Mouse (Mus musculus) midbrain, postnatal 0 days (tissue): ENCODE results near the gene Tmem132e. TPM values are rescaled to one million over a fixed set of nuclear protein-coding genes. Genes with fewer than 3 reads are reported as not detected.

ENCODE experiments used
- ATAC-seq: fragments of 200-750 bp; cut with Nextera tagmentation; 2 replicates; pipeline ENCODE4 v1.8.0; 2017; ENCODE audit warnings: moderate number of reproducible peaks, mild to moderate bottlenecking, moderate TSS enrichment, moderate library complexity; ENCODE audit not compliant: low FRiP score
- DNase-seq: peaks from one replicate; pipeline ENCODE4 v3.0.0-alpha.2; 2015; ENCODE audit warnings: low spot score
- H3K27ac ChIP-seq: fragments of 300-500 bp; sonication (generic); 2 replicates; pipeline ENCODE4 v1.5.1; 2014; ENCODE audit warnings: low read depth, mild to moderate bottlenecking, low read length, mixed read lengths
- H3K27me3 ChIP-seq: fragments of 300-500 bp; sonication (generic); 2 replicates; pipeline ENCODE4 v1.6.1; 2014; ENCODE audit warnings: low read length, control low read depth, mixed read lengths; ENCODE audit not compliant: insufficient read depth
- H3K36me3 ChIP-seq: fragments of 300-500 bp; sonication (generic); 2 replicates; pipeline ENCODE4 v1.6.1; 2014; ENCODE audit warnings: low read length, control low read depth, mixed read lengths; ENCODE audit not compliant: insufficient read depth
- H3K4me1 ChIP-seq: fragments of 300-500 bp; sonication (generic); 2 replicates; pipeline ENCODE4 v1.6.1; 2014; ENCODE audit warnings: mild to moderate bottlenecking, control low read depth, antibody characterized with exemption, low read length, mixed read lengths; ENCODE audit not compliant: insufficient read depth
- H3K4me2 ChIP-seq: fragments of 300-500 bp; sonication (generic); 2 replicates; pipeline ENCODE4 v1.6.1; 2014; ENCODE audit warnings: low read depth, mild to moderate bottlenecking, low read length, mixed read lengths; ENCODE audit not compliant: poor library complexity, severe bottlenecking
- H3K4me3 ChIP-seq: fragments of 300-500 bp; sonication (generic); 2 replicates; pipeline ENCODE4 v1.5.1; 2014; ENCODE audit warnings: low read depth, mild to moderate bottlenecking, low read length, moderate library complexity
- H3K9ac ChIP-seq: fragments of 300-500 bp; sonication (generic); replicated peaks from 2 replicates; pipeline ENCODE4 v1.6.1; 2014; ENCODE audit warnings: mild to moderate bottlenecking, low read length, moderate library complexity, mixed read lengths; ENCODE audit not compliant: poor library complexity, severe bottlenecking
- H3K9me3 ChIP-seq: fragments of 300-500 bp; sonication (generic); 2 replicates; pipeline ENCODE4 v1.6.1; 2016; ENCODE audit warnings: low read length, control low read depth
- CTCF ChIP-seq: IDR thresholded peaks from 2 replicates; pipeline ENCODE4 v1.5.1; 2016; ENCODE audit warnings: antibody characterized with exemption, mild to moderate bottlenecking
- WGBS: fragments of 180-500 bp; shearing (Covaris S2); extraction: QIAGEN DNeasy Blood & Tissue Kit; methylation state at CpG from one replicate; pipeline ENCODE4 v1.1.7; 2014; 5-methylcytosine and 5-hydroxymethylcytosine counted together
- polyA plus RNA-seq: library from polyadenylated mRNA; unstranded; fragments of >200 nt; fragmentation: Nextera tagmentation; extraction: Ambion mirVana; gene quantifications from 2 replicates; pipeline ENCODE4 v1.2.1, GENCODE M21; 2015
- total RNA-seq: library from RNA; depleted of rRNA; stranded (reverse); fragments of >200 nt; gene quantifications from 2 replicates; pipeline ENCODE4 v1.2.3, GENCODE M21; 2014

Tmem132e gene
- total and polyA plus RNA-seq, 2 experiments from 2014 or later: 4.4 to 42.7 TPM

DNA sequence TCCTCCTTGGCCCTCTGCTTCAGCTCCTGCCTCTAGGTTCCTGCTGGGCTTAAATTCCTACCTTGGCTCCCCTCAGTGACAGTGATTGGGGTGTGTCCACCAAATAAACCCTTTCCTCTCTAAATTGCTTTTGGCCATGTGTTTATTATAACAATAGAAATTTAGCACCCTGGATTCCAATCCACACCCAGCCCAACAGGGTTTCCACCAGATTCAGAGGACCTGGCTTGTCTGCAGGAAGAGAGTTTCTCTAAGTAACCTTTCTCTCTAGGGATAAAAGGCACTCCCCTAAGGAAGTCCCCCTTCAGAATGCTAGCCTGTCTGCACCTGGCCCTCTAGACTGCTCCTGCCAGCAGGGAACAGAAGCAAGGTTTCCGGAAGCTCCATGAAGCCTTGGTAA is 82.4 kb downstream of the Tmem132e start:
- no peak overlapping the region for H3K27ac ChIP-seq
- no peak for TF ChIP-seq CTCF
- H3K9me3 ChIP-seq: no peaks in the 10 kb centered on the region
- no peak for ATAC-seq
- no peak overlapping the region for H3K4me2 ChIP-seq
- H3K4me1 ChIP-seq: peaks cover 6% of the 10 kb centered on the region; the same call in 1 of the 2 replicates
- H3K9ac ChIP-seq: no peak overlapping the region
- H3K27me3 ChIP-seq: no peaks in the 10 kb centered on the region
- WGBS: 84% methylated on average over 1 of the region's 1 CpGs
- no peak for DNase-seq
- no peaks in the 10 kb centered on the region for H3K36me3 ChIP-seq
- no peak overlapping the region for H3K4me3 ChIP-seq

DNA sequence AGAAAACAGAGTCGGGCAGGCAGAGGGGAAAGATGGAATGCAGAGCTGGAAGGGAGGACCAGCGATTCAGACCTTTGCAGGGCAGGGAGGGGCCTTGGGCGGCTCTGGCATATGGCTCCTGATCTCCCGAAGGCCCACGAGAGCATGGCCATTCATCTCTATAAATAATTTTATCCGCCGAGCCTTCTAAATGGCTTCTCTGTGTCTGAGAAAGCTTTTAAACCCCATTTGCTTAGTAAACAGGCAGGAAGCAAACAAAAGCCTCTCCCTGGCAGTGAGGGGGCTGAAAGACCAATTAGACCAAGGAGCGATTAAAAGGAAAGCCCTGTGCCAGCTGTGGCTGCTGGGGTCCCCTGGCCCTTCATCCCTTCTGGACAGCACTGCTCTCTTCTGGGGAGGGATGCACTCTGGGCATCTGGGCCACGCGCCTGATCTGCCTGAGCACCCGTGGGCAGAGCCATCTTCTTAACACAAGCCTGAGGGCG is 84.5 kb downstream of the Tmem132e start:
- ATAC-seq (no peak), DNase-seq (peak; percentile 44)
- Histone ChIP-seq H3K4me1 (0 out of 2 replicates have a peak, but pooled peaks cover 6% of the 10 kb centered on the region), H3K27ac (peak overlapping the region; percentile 8; the same call in 1 of the 2 replicates), H3K9ac (no peak overlapping the region), H3K36me3 (no peaks in the 10 kb centered on the region), H3K27me3 (no peaks in the 10 kb centered on the region), H3K4me2 (no peak overlapping the region), H3K4me3 (no peak overlapping the region), H3K9me3 (no peaks in the 10 kb centered on the region)
- WGBS: 25% methylated on average over 12 of the region's 12 CpGs
- TF ChIP-seq CTCF: no peak

DNA sequence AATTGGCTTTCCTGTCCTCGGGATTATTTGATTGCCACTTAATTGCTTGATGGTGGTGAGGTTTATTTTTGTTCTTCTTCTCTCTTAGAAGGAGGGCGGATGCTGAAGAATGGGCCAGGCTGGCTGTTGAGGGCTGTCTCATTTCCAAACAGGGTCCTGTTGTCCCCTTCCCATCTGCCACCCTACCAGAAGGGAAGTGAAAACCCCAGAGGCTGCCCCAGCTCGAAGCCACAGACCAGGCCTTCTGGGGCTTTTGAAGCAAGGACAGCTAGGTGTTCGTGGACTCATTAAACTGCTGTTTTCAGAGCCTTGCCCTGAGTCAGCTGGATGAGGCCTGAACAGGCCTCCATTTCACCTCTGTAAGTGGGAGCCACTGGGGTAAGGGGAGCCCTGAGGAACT is 87.4 kb downstream of the Tmem132e start:
- no peak for ATAC-seq
- Histone ChIP-seq H3K27me3 (no peaks in the 10 kb centered on the region), H3K36me3 (no peaks in the 10 kb centered on the region), H3K4me3 (no peak overlapping the region), H3K9me3 (no peaks in the 10 kb centered on the region), H3K27ac (no peak overlapping the region), H3K9ac (no peak overlapping the region), H3K4me1 (0 out of 2 replicates have a peak, but pooled peaks cover 6% of the 10 kb centered on the region), H3K4me2 (no peak overlapping the region)
- no peak for TF ChIP-seq CTCF
- 76% methylated on average over 4 of the region's 4 CpGs for WGBS
- DNase-seq: no peak

DNA sequence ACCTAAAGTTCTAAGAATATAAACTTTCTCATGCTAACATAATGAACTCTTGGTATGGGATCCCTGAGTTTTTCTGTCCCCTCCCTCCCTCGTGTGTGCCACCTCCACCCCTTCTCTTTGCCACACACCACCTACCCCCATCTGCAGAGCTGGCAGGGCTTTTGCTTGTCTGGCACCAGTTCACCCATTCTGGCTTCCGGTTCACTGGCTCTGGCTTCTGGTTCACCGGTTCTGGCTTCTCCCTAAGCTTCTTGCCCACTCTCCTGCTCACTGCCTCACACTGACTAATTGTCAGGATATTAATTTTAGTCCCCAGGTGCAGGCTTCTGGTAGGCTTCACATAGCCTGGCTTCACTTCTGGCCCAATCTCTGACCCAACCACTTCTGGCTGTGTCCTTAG is 88.7 kb downstream of the Tmem132e start:
- Histone ChIP-seq H3K4me1 (0 out of 2 replicates have a peak, but pooled peaks cover 6% of the 10 kb centered on the region), H3K27me3 (no peaks in the 10 kb centered on the region), H3K4me3 (no peak overlapping the region), H3K4me2 (no peak overlapping the region), H3K9me3 (no peaks in the 10 kb centered on the region), H3K9ac (no peak overlapping the region), H3K36me3 (no peaks in the 10 kb centered on the region), H3K27ac (no peak overlapping the region)
- WGBS: 80% methylated on average over 3 of the region's 3 CpGs
- no peak for TF ChIP-seq CTCF
- DNase-seq (no peak), ATAC-seq (no peak)

GRCm38 (mm10) chr11:82480941-82481340 is 92.2 kb downstream of the Tmem132e start:
- Histone ChIP-seq H3K36me3 (no peaks in the 10 kb centered on the region), H3K9me3 (no peaks in the 10 kb centered on the region), H3K9ac (no peak overlapping the region), H3K27ac (no peak overlapping the region), H3K4me3 (no peak overlapping the region), H3K27me3 (no peaks in the 10 kb centered on the region), H3K4me1 (no peaks in the 10 kb centered on the region), H3K4me2 (no peak overlapping the region)
- 75% methylated on average over 3 of the region's 3 CpGs for WGBS
- ATAC-seq: no peak
- DNase-seq: no peak
- TF ChIP-seq CTCF: no peak

DNA sequence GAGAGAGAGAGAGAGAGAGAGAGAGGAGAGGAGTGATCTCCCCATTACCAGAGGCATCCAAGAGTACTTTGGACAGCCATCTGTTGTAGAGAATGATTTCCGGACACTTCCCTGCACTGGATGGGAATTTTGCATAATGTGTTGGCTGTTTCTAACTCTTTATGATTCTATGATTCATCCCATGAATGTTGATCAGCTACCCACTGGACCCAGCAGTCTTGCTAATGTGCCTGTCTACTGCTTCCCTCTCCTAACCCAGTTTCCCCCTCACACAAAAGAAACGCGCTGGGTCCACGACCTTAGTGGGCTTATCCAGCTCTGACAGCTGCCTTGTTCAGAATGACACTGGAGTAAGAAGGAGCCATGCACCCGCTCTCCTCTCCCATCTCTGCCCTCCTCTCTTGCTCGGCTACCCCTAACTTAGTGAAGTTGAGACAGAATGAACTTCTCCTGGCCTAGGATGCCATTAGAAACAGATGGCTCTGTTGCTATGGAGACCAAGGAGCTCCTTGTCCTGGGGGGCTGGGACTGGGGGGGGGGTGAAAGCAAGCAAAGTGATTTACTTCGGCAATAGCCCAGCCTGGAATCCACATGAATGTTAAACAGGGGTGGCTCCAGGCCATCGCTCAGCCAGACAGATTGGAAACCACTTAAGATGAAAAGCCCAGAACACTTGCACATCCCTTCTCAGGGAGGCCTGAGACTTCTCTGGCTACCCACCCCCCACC is 98.8 kb downstream of the Tmem132e start:
- no peaks in the 10 kb centered on the region for H3K4me1 ChIP-seq
- no peak overlapping the region for H3K4me2 ChIP-seq
- 27% methylated on average over 8 of the region's 8 CpGs for WGBS
- ATAC-seq (no peak), DNase-seq (peak; percentile 30)
- no peaks in the 10 kb centered on the region for H3K36me3 ChIP-seq
- no peak overlapping the region for H3K4me3 ChIP-seq
- no peaks in the 10 kb centered on the region for H3K27me3 ChIP-seq
- no peak overlapping the region for H3K27ac ChIP-seq
- no peaks in the 10 kb centered on the region for H3K9me3 ChIP-seq
- no peak for TF ChIP-seq CTCF
- H3K9ac ChIP-seq: no peak overlapping the region
